8 mouse cellular contexts compared by ENCODE assay signal in genomic region chr10:128058184-128058583, GRCm38 (mm10). TPM values are rescaled to one million over a fixed set of nuclear protein-coding genes. Genes with fewer than 3 reads are reported as not detected.
A peak's percentile ranks its signal among the peaks of the same experiment; 100 is the strongest.
DNase-seq lines count a peak whose midpoint lies in the region; ATAC-seq and TF ChIP-seq lines count a peak whose summit lies in the region.

No protein-coding gene starts in this region.

- WGBS in liver, embryonic 14.5 days (ENCODE audit: insufficient replicate concordance) = under 1% methylated on average over 18 of the region's 18 CpGs

- no peak for DNase-seq in cerebellum, postnatal 14 days
- DNase-seq in testis, postnatal 10 days (ENCODE audit: low spot score) = no peak
- no peak for DNase-seq in liver, embryonic 14.5 days (ENCODE audit: low read depth in 3 of 3, low spot score in 3 of 3)
- no peak for DNase-seq in adrenal gland, adult 18-20 months (ENCODE audit: low spot score in 2 of 2)
- DNase-seq in left cerebral cortex, postnatal 10 days (ENCODE audit: extremely low spot score in 1 of 2, low spot score in 2 of 2) = no peak
- DNase-seq in gastrocnemius, postnatal 4 days (ENCODE audit: low spot score in 2 of 2) = no peak

- no peak for TF ChIP-seq POLR2A in testis, adult 2 months (IDR thresholded peaks at IDR 0.05; ENCODE audit: control insufficient read depth, low read depth, low read length)

- peak overlapping the region; percentile 92 for H3K9ac ChIP-seq in liver, embryonic 14.5 days (replicated peaks)

- ATAC-seq in cerebellum, adult (ENCODE audit: insufficient number of reproducible peaks, low FRiP score, low TSS enrichment) = 0 out of 2 replicates have a peak, but pooled peaks have one; percentile 7
- no peak for ATAC-seq in liver, embryonic 14.5 days (ENCODE audit: insufficient read depth)

- H3K4me1 ChIP-seq in testis, adult 2 months (ENCODE audit: control insufficient read depth, insufficient read depth, low read length) = peaks cover 3% of the 10 kb centered on the region
- peaks cover 25 to 29% of the 10 kb centered on the region in 2 experiments for H3K4me1 ChIP-seq in liver, embryonic 14.5 days (replicated peaks; ENCODE audit: control insufficient read depth in 2 of 2, insufficient read depth in 2 of 2, low read length in 1 of 2)

- peak overlapping the region; percentile 100 for H3K4me3 ChIP-seq in testis, adult 2 months (ENCODE audit: control insufficient read depth, low read depth, low read length)
- H3K4me3 ChIP-seq in liver, embryonic 14.5 days (ENCODE audit: insufficient read depth in 1 of 2, low read depth in 2 of 2, low read length in 2 of 2) = peak overlapping the region; percentile 96 to 98

- intact Hi-C loops in left cerebral cortex, postnatal 10 days (cut with DNase I) = no loop called here

- peaks cover 4% of the 10 kb centered on the region for H3K36me3 ChIP-seq in testis, adult 2 months (ENCODE audit: control insufficient read depth, insufficient read depth, low read length)
- H3K36me3 ChIP-seq in liver, embryonic 14.5 days (replicated peaks; ENCODE audit: control insufficient read depth, insufficient read depth, low read depth) = no peaks in the 10 kb centered on the region; the same call in none of the 2 replicates

- no peak for TF ChIP-seq CTCF in testis, adult 2 months (IDR thresholded peaks at IDR 0.05; ENCODE audit: control insufficient read depth, insufficient read depth, insufficient replicate concordance, low read depth, low read length)
- 0 out of 2 replicates have a peak, but pooled peaks have one; percentile 9 for TF ChIP-seq CTCF in liver, embryonic 14.5 days (IDR thresholded peaks at IDR 0.05; ENCODE audit: low read depth)

- no peaks in the 10 kb centered on the region for H3K9me3 ChIP-seq in liver, embryonic 14.5 days (ENCODE audit: control insufficient read depth, low read length)

- no peak for TF ChIP-seq EP300 in liver, embryonic 14.5 days (IDR thresholded peaks at IDR 0.05; ENCODE audit: low read depth)

- no peaks in the 10 kb centered on the region for H3K27me3 ChIP-seq in testis, adult 2 months (ENCODE audit: control insufficient read depth, insufficient read depth, low read length)
- H3K27me3 ChIP-seq in liver, embryonic 14.5 days (ENCODE audit: control insufficient read depth, insufficient read depth, low read length) = no peaks in the 10 kb centered on the region

- peak overlapping the region; percentile 99 for H3K27ac ChIP-seq in testis, adult 2 months (ENCODE audit: control insufficient read depth, insufficient read depth, low read depth, low read length)
- peak overlapping the region; percentile 93 for H3K27ac ChIP-seq in liver, embryonic 14.5 days

- H3K4me2 ChIP-seq in liver, embryonic 14.5 days (ENCODE audit: low read depth) = peak overlapping the region; percentile 96

RNA-seq across cellular contexts. Expression of gene Ptges3, which starts 0.6 kb away (rescaled TPM):
- 41.6 and 42.7 TPM in 2 replicates for polyA plus RNA-seq in testis, adult 2 months (2012; rRNA removed)
- polyA plus RNA-seq in liver, embryonic 14.5 days (2012; rRNA removed) = 20.9 and 40.1 TPM in 2 replicates
- polyA plus RNA-seq in liver, embryonic 14.5 days (2014; fragmentation: Nextera tagmentation; extraction: Ambion mirVana) = 233 and 244 TPM in 2 replicates
- total RNA-seq in adrenal gland, adult 18-20 months (2021) = 100 to 1,000 TPM; 228 to 248 TPM
- 100 to 1,000 TPM; 149 to 156 TPM for total RNA-seq in left cerebral cortex, postnatal 10 days (2021)
- total RNA-seq in gastrocnemius, postnatal 4 days (2021) = 100 to 1,000 TPM; 108 to 110 TPM

RNA-seq across cellular contexts. Expression of gene Naca, which starts 22.8 kb away (rescaled TPM):
- 229 and 234 TPM in 2 replicates for polyA plus RNA-seq in testis, adult 2 months (2012; rRNA removed)
- 160 and 272 TPM in 2 replicates for polyA plus RNA-seq in liver, embryonic 14.5 days (2012; rRNA removed)
- 519 and 530 TPM in 2 replicates for polyA plus RNA-seq in liver, embryonic 14.5 days (2014; fragmentation: Nextera tagmentation; extraction: Ambion mirVana)
- total RNA-seq in adrenal gland, adult 18-20 months (2021) = 100 to 1,000 TPM; 612 to 654 TPM
- total RNA-seq in left cerebral cortex, postnatal 10 days (2021) = 100 to 1,000 TPM; 351 to 355 TPM
- total RNA-seq in gastrocnemius, postnatal 4 days (2021) = 100 to 1,000 TPM; 673 TPM

RNA-seq across cellular contexts. Expression of gene Atp5b, which starts 24.9 kb away (rescaled TPM):
- polyA plus RNA-seq in testis, adult 2 months (2012; rRNA removed) = 805 and 830 TPM in 2 replicates
- polyA plus RNA-seq in liver, embryonic 14.5 days (2012; rRNA removed) = 910 and 999 TPM in 2 replicates
- 1,823 and 1,877 TPM in 2 replicates for polyA plus RNA-seq in liver, embryonic 14.5 days (2014; fragmentation: Nextera tagmentation; extraction: Ambion mirVana)
- total RNA-seq in adrenal gland, adult 18-20 months (2021) = 1,000 to 10,000 TPM; 2,783 to 4,328 TPM
- 1,000 to 10,000 TPM; 1,572 to 1,686 TPM for total RNA-seq in left cerebral cortex, postnatal 10 days (2021)
- 1,000 to 10,000 TPM; 3,386 to 3,414 TPM for total RNA-seq in gastrocnemius, postnatal 4 days (2021)

RNA-seq across cellular contexts. Expression of gene Baz2a, which starts 33.2 kb away (rescaled TPM):
- 90.5 and 100 TPM in 2 replicates for polyA plus RNA-seq in testis, adult 2 months (2012; rRNA removed)
- polyA plus RNA-seq in liver, embryonic 14.5 days (2012; rRNA removed) = 9.5 TPM in 2 replicates
- 9.1 and 10.3 TPM in 2 replicates for polyA plus RNA-seq in liver, embryonic 14.5 days (2014; fragmentation: Nextera tagmentation; extraction: Ambion mirVana)
- total RNA-seq in adrenal gland, adult 18-20 months (2021) = 10 to 100 TPM; 35.6 to 45.3 TPM
- total RNA-seq in left cerebral cortex, postnatal 10 days (2021) = 10 to 100 TPM; 29.5 to 31.3 TPM
- total RNA-seq in gastrocnemius, postnatal 4 days (2021) = 10 to 100 TPM; 24.4 to 24.8 TPM

RNA-seq across cellular contexts. Expression of gene Prim1, which starts 43.2 kb away (rescaled TPM):
- polyA plus RNA-seq in testis, adult 2 months (2012; rRNA removed) = 2.9 and 3.4 TPM in 2 replicates
- polyA plus RNA-seq in liver, embryonic 14.5 days (2012; rRNA removed) = 26.3 and 42.0 TPM in 2 replicates
- 78.2 and 84.1 TPM in 2 replicates for polyA plus RNA-seq in liver, embryonic 14.5 days (2014; fragmentation: Nextera tagmentation; extraction: Ambion mirVana)
- 1 to 10 TPM; 2.8 to 3.5 TPM for total RNA-seq in adrenal gland, adult 18-20 months (2021)
- 10 to 100 TPM; 10.5 to 10.9 TPM for total RNA-seq in left cerebral cortex, postnatal 10 days (2021)
- total RNA-seq in gastrocnemius, postnatal 4 days (2021) = 10 to 100 TPM; 15.4 to 15.5 TPM
